Mouse (Mus musculus) ES-E14 (cell line): ENCODE measurements around the gene Phf1.
"Not testable (repeated sequence)": the region's sequence is repeated elsewhere in the genome, so short reads cannot be mapped to it uniquely, and the experiment has no call there.

Source experiments
- CHD2 ChIP-seq: IDR thresholded peaks from 2 replicates; pipeline ENCODE4 v1.6.1; 2014; ENCODE audit warnings: mild to moderate bottlenecking, low read depth, low read length, inconsistent platforms
- HCFC1 ChIP-seq: IDR thresholded peaks from 2 replicates; pipeline ENCODE4 v1.6.1; 2012; ENCODE audit warnings: low read length, inconsistent platforms, borderline replicate concordance; ENCODE audit not compliant: insufficient read depth
- ZC3H11A ChIP-seq: IDR thresholded peaks from 2 replicates; pipeline ENCODE4 v1.6.1; 2012; ENCODE audit warnings: low read depth, mild to moderate bottlenecking, inconsistent platforms, low read length, borderline replicate concordance
- ZNF384 ChIP-seq: IDR thresholded peaks from 2 replicates; pipeline ENCODE4 v1.6.1; 2012; ENCODE audit warnings: low read depth, low read length, inconsistent platforms

DNA sequence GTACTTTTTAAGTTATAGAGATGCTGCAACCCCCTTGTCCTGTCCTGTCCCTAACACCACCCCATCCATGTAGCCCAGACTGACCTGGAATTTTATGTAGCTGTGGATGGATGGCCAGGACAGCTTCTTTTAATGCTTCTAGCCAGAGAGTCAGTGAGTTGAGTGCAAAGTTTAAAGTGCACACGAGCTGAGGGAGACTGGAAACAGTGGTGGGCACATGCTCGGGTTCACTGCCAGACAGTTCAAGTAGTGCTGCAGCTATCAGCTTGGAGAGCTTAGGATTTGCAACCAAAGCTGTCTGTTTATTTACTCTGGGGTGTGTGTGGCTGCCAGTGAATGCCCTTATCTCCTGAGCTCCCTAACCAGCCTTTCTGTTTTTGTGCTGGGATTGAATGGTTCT, 13.3 kb upstream of the Phf1 start:
- not testable (repeated sequence) for TF ChIP-seq ZC3H11A, ZNF384, CHD2, HCFC1
